Mouse (Mus musculus) lung, postnatal 0 days (tissue): ENCODE results near the gene Cd9.

Source experiments
- CTCF ChIP-seq: IDR thresholded peaks from 2 replicates; pipeline ENCODE4 v1.5.1; 2016; ENCODE audit warnings: antibody characterized with exemption, mild to moderate bottlenecking
- EP300 ChIP-seq: IDR thresholded peaks from 2 replicates; pipeline ENCODE4 v1.6.1; 2016; ENCODE audit warnings: antibody characterized with exemption, mild to moderate bottlenecking, control low read depth

GRCm38 (mm10) chr6:125524027-125524426 lies 29.4 kb upstream of the Cd9 start:
- no peak for TF ChIP-seq EP300
- no peak for TF ChIP-seq CTCF
